ENCODE assay signal across 9 mouse cellular contexts in the genomic region with DNA sequence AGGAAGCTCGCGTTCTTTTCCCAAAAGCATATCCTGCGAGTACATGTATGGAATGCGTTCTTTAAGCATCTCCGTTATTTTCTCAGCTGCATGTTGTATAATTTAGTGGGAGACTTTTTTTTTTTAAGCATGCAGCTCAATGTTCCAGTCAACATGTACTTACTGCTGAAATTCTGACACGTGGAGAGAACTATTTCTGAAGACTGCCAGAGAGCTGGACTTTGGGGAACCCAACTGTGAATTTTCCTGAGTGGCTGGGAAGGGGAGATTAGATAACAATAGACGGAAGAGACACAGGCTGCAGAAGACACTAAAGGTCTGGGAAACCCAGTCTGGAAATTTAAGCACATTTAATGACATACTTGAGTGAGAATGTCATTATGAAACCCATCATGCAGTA. TPM values are rescaled to one million over a fixed set of nuclear protein-coding genes. Genes with fewer than 3 reads are reported as not detected.
A peak's percentile ranks its signal among the peaks of the same experiment; 100 is the strongest.
DNase-seq lines count a peak whose midpoint lies in the region; ATAC-seq and TF ChIP-seq lines count a peak whose summit lies in the region.
"Had no signal": no experiment of that assay in that cellular context is flagged by ENCODE, and none has a peak within 500 bp of the region (broad histone marks: within the 10 kb centered on the region; RNA-seq: fewer than 3 reads in every experiment).

No protein-coding gene starts in this region.

- no peak for DNase-seq in kidney, adult 2 months
- DNase-seq in right cerebral cortex, adult 2 months (ENCODE audit: low spot score in 2 of 2) = no peak
- no peak for DNase-seq in gastrocnemius, postnatal 14 days

- WGBS in kidney, embryonic 14.5 days = 58% methylated on average over 7 of the region's 7 CpGs
- 69% methylated on average over 7 of the region's 7 CpGs for WGBS in kidney, adult 2 months
- 43% methylated on average over 7 of the region's 7 CpGs for WGBS in intestine, postnatal 0 days
- 36% methylated on average over 7 of the region's 7 CpGs for WGBS in midbrain, embryonic 15.5 days

- H3K4me1 ChIP-seq in erythroblast, embryonic 14.5 days (ENCODE audit: control insufficient read depth) = peaks cover 64% of the 10 kb centered on the region
- peaks cover 11% of the 10 kb centered on the region for H3K4me1 ChIP-seq in kidney, embryonic 14.5 days (ENCODE audit: control insufficient read depth, insufficient read depth, low read length)
- no peaks in the 10 kb centered on the region for H3K4me1 ChIP-seq in kidney, adult 2 months (ENCODE audit: control insufficient read depth, insufficient read depth, low read length)
- H3K4me1 ChIP-seq in intestine, postnatal 0 days (replicated peaks; ENCODE audit: control insufficient read depth, insufficient read depth, low read length) = 0 out of 2 replicates have a peak, but pooled peaks cover 7% of the 10 kb centered on the region
- peaks cover 32% of the 10 kb centered on the region for H3K4me1 ChIP-seq in midbrain, embryonic 15.5 days

- H3K36me3 ChIP-seq in erythroblast, embryonic 14.5 days (ENCODE audit: control insufficient read depth) = peaks cover 31% of the 10 kb centered on the region
- no peaks in the 10 kb centered on the region for H3K36me3 ChIP-seq in kidney, embryonic 14.5 days (ENCODE audit: control insufficient read depth, insufficient read depth, low read length)
- H3K36me3 ChIP-seq in kidney, adult 2 months (ENCODE audit: control insufficient read depth, insufficient read depth, low read length) = no peaks in the 10 kb centered on the region
- no peaks in the 10 kb centered on the region for H3K36me3 ChIP-seq in intestine, postnatal 0 days (ENCODE audit: control insufficient read depth, insufficient read depth)
- H3K36me3 ChIP-seq in midbrain, embryonic 15.5 days (replicated peaks) = no peaks in the 10 kb centered on the region

- no peak for TF ChIP-seq CTCF in kidney, adult 2 months (conservative IDR thresholded peaks at IDR 0.05; ENCODE audit: insufficient read depth, insufficient read length, low read depth, low read length)
- no peak for TF ChIP-seq CTCF in intestine, postnatal 0 days (IDR thresholded peaks at IDR 0.05; ENCODE audit: low read depth)

- H3K27me3 ChIP-seq in erythroblast, embryonic 14.5 days (ENCODE audit: control insufficient read depth) = no peaks in the 10 kb centered on the region
- peaks cover 26% of the 10 kb centered on the region for H3K27me3 ChIP-seq in kidney, embryonic 14.5 days (ENCODE audit: control insufficient read depth, insufficient read depth, low read length)
- no peaks in the 10 kb centered on the region for H3K27me3 ChIP-seq in kidney, adult 2 months (replicated peaks; ENCODE audit: control insufficient read depth, insufficient read depth, low read length)
- H3K27me3 ChIP-seq in intestine, postnatal 0 days (replicated peaks; ENCODE audit: control insufficient read depth, insufficient read depth, low read length) = 0 out of 2 replicates have a peak, but pooled peaks cover 2% of the 10 kb centered on the region
- H3K27me3 ChIP-seq in midbrain, embryonic 15.5 days (replicated peaks) = no peaks in the 10 kb centered on the region
- H3K27me3 ChIP-seq: megakaryocyte, embryonic 14.5 days had no signal

- no peak overlapping the region for H3K9ac ChIP-seq in kidney, embryonic 14.5 days (ENCODE audit: low read depth, low read length)
- no peak overlapping the region for H3K9ac ChIP-seq in intestine, postnatal 0 days (ENCODE audit: low read depth, low read length)
- H3K9ac ChIP-seq in midbrain, embryonic 15.5 days = no peak overlapping the region

- no peak for TF ChIP-seq POLR2A in kidney, adult 2 months (IDR thresholded peaks at IDR 0.05; ENCODE audit: low read depth, low read length)

- intact Hi-C loops in gastrocnemius, postnatal 14 days (cut with DNase I; ENCODE audit: low total_unique reads) = loop anchor here (10.0 kb wide), 2 partner anchors 91 to 289 kb away; no protein-coding TSS in a partner anchor

- ATAC-seq in erythroblast, adult 5-6 weeks (replicated peaks; ENCODE audit: low FRiP score, poor library complexity, severe bottlenecking) = no peak
- no peak for ATAC-seq in kidney, embryonic 14.5 days (ENCODE audit: low FRiP score, low TSS enrichment)
- ATAC-seq in intestine, postnatal 0 days = no peak
- ATAC-seq in midbrain, embryonic 15.5 days (replicated peaks) = no peak

- peak overlapping the region; percentile 68 for H3K4me3 ChIP-seq in erythroblast, embryonic 14.5 days (replicated peaks)
- peak overlapping the region; percentile 75 for H3K4me3 ChIP-seq in kidney, embryonic 14.5 days (ENCODE audit: low read length)
- no peak overlapping the region for H3K4me3 ChIP-seq in kidney, adult 2 months (ENCODE audit: insufficient read depth, low read depth, low read length)
- no peak overlapping the region for H3K4me3 ChIP-seq in intestine, postnatal 0 days (ENCODE audit: low read depth, low read length)
- peak overlapping the region; percentile 62; the same call in 1 of the 2 replicates for H3K4me3 ChIP-seq in midbrain, embryonic 15.5 days

- H3K9me3 ChIP-seq in erythroblast, embryonic 14.5 days (ENCODE audit: control insufficient read depth, low read length) = no peaks in the 10 kb centered on the region
- no peaks in the 10 kb centered on the region for H3K9me3 ChIP-seq in kidney, embryonic 14.5 days (ENCODE audit: control insufficient read depth, low read length)
- no peaks in the 10 kb centered on the region for H3K9me3 ChIP-seq in intestine, postnatal 0 days (ENCODE audit: control insufficient read depth)
- no peaks in the 10 kb centered on the region for H3K9me3 ChIP-seq in midbrain, embryonic 15.5 days
- H3K9me3 ChIP-seq: megakaryocyte, embryonic 14.5 days had no signal

- H3K27ac ChIP-seq in kidney, embryonic 14.5 days (ENCODE audit: low read depth, low read length) = no peak overlapping the region
- H3K27ac ChIP-seq in kidney, adult 2 months (ENCODE audit: insufficient read depth, low read depth, low read length) = no peak overlapping the region
- H3K27ac ChIP-seq in intestine, postnatal 0 days (ENCODE audit: low read depth, low read length) = no peak overlapping the region
- peak overlapping the region; percentile 90 for H3K27ac ChIP-seq in midbrain, embryonic 15.5 days

- H3K4me2 ChIP-seq in kidney, embryonic 14.5 days (replicated peaks; ENCODE audit: low read depth, low read length) = peak overlapping the region; percentile 93; the same call in 1 of the 2 replicates
- H3K4me2 ChIP-seq in intestine, postnatal 0 days (replicated peaks; ENCODE audit: low read depth) = peak overlapping the region; percentile 96
- peak overlapping the region; percentile 65 for H3K4me2 ChIP-seq in midbrain, embryonic 15.5 days

RNA-seq across cellular contexts. Expression of a gene that starts 1.3 kb away (rescaled TPM):
- 9.2 and 14.3 TPM in 2 replicates for polyA plus RNA-seq in erythroblast, embryonic 14.5 days (2012)
- total RNA-seq in erythroblast, adult 5-6 weeks (2015; ENCODE audit: low replicate concordance) = 96.1 and 126 TPM in 2 replicates
- total RNA-seq in erythroblast, adult 5-6 weeks (2017; ENCODE audit: low replicate concordance) = 118 and 177 TPM in 2 replicates
- polyA plus RNA-seq in kidney, embryonic 14.5 days (2014; fragmentation: Nextera tagmentation; extraction: Ambion mirVana) = 2.3 and 2.8 TPM in 2 replicates
- 76.1 and 90.7 TPM in 2 replicates for polyA plus RNA-seq in kidney, adult 2 months (2012; rRNA removed)
- polyA plus RNA-seq in intestine, postnatal 0 days (2015; fragmentation: Nextera tagmentation; extraction: Ambion mirVana) = 3.4 and 3.8 TPM in 2 replicates
- polyA plus RNA-seq in midbrain, embryonic 15.5 days (2015; fragmentation: Nextera tagmentation; extraction: Ambion mirVana) = 17.5 and 18.1 TPM in 2 replicates
- total RNA-seq in gastrocnemius, postnatal 14 days (2021) = 1 to 10 TPM; 7.8 to 9.9 TPM

Comparison
In these comparisons a context has a peak if more than half of its experiments do, and no peak if none do; other contexts are left out.
1. H3K4me3 ChIP-seq: peak in erythroblast, embryonic 14.5 days (single experiment), kidney, embryonic 14.5 days (single experiment) and midbrain, embryonic 15.5 days (single experiment); none in kidney, adult 2 months (single experiment) and intestine, postnatal 0 days (single experiment).
2. Peak in every context shown above with its lines, with median percentiles within 50 percentile points of each other: H3K4me2 ChIP-seq.